Mouse (Mus musculus): ENCODE measurements at regions not wholly inside any gene's neighbourhood (a gene's known extent, or its start where the extent isn't known, plus 50 kb on each side); places are given as distances from the start of the nearest gene placed in this dataset.
"Not testable (repeated sequence)": the region's sequence is repeated elsewhere in the genome, so short reads cannot be mapped to it uniquely, and the experiment has no call there.

DNA sequence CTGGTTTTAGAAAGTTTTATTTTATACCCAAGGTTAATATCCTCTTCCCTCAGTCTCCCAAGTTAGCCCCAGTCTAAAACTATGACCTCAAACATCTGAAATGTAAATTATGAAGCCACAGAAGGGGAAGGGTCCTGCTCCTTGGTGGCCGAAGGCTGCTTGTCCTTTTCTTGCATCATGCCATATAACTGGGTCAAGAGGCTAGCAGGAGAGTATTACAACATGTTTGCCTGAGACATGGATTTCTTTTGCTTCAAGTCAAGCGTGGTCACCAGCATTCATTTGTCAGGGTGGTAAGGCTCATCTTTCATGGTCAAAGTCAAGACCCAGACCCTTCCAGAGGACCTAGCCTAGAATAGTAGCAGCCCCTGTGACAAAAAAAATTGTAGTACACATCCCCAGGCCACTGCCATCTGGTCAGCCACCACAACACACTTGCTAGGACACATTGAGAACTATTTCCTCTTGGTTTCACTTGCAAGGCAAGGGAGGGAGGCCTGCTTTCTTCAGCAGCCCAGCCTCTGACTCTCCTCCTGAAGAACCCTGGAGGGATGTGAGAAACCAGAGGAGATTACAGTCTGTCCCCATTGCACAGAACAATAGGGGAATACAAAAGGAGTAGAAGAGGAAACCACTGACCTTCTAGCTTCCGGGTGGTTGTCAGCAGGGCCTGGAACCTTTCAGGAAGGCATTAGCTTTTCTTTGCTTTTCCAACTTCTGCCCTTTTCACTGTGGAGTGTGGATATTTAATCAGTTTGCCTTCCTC lies 85.3 kb downstream of the Rassf10 start:
- Histone ChIP-seq H3K4me2 (no peak overlapping the region), H3K27ac (no peak overlapping the region), H3K4me3 (replicated peaks) (no peak overlapping the region), H3K27me3 (no peaks in the 10 kb centered on the region), H3K9ac (replicated peaks) (no peak overlapping the region), H3K36me3 (no peaks in the 10 kb centered on the region), H3K4me1 (replicated peaks) (no peaks in the 10 kb centered on the region), H3K9me3 (no peaks in the 10 kb centered on the region)
- ATAC-seq (ENCODE audit: insufficient number of reproducible peaks, insufficient read depth, low FRiP score, low TSS enrichment, low read depth) = no peak
- 83% methylated on average over 3 of the region's 3 CpGs for WGBS

DNA sequence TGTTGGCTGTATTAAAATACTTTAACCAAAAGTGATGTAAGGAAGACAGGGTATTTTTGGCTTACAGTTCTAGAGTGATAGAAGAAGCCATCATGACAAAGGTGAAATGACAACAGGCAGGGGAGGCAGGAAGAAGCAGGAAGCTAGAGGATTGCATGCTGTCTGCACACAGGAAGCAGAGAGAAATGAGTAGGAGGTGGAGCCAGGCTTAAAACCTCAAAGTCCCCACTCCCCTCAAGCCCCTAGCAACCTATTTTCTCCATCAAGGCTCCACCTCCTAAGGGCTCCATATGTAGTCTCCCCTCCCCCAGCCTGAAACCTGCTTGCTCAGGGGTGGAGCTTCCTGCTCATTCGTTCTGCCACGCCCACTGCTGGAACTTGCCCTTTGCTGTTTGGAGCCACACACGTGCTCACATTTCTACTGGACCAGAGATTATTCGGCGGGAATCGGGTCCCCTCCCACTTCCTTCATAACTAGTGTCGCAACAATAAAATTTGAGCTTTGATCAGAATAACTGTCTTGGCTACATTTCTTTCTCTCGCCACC lies 91.9 kb downstream of the Rassf10 start:
- H3K9ac ChIP-seq (replicated peaks); H3K9me3 ChIP-seq; H3K27me3 ChIP-seq; H3K36me3 ChIP-seq; H3K4me2 ChIP-seq; H3K4me3 ChIP-seq (replicated peaks); H3K27ac ChIP-seq; ATAC-seq (ENCODE audit: insufficient number of reproducible peaks, insufficient read depth, low FRiP score, low TSS enrichment, low read depth); H3K4me1 ChIP-seq (replicated peaks): not testable (repeated sequence)
- 71% methylated on average over 8 of the region's 8 CpGs for WGBS

DNA sequence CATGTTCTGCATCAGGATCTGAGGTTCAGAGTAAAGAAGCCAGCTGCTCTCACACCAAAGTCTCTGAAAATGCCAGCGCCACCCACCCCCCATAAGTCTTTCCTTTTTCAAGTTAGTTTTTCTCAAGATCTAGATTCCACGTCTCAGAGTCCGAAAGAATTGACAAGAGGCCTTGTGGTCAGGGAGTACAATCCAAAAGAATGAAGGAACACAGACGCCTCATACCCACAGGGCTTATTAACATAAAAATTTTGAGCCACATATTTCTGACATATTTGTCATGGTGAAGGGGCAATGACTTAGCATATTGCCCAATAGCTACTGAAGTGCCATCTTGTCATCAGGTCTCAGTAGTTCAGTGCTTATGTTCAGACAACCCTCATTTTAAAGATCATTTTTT lies 92.6 kb downstream of the Rassf10 start:
- Histone ChIP-seq H3K4me2 (no peak overlapping the region), H3K4me1 (replicated peaks) (0 out of 2 replicates have a peak, but pooled peaks cover 7% of the 10 kb centered on the region), H3K9me3 (no peaks in the 10 kb centered on the region), H3K36me3 (no peaks in the 10 kb centered on the region), H3K27ac (no peak overlapping the region), H3K27me3 (no peaks in the 10 kb centered on the region), H3K9ac (replicated peaks) (no peak overlapping the region), H3K4me3 (replicated peaks) (no peak overlapping the region)
- 87% methylated on average over 4 of the region's 4 CpGs for WGBS
- ATAC-seq (ENCODE audit: insufficient number of reproducible peaks, insufficient read depth, low FRiP score, low TSS enrichment, low read depth) = no peak

DNA sequence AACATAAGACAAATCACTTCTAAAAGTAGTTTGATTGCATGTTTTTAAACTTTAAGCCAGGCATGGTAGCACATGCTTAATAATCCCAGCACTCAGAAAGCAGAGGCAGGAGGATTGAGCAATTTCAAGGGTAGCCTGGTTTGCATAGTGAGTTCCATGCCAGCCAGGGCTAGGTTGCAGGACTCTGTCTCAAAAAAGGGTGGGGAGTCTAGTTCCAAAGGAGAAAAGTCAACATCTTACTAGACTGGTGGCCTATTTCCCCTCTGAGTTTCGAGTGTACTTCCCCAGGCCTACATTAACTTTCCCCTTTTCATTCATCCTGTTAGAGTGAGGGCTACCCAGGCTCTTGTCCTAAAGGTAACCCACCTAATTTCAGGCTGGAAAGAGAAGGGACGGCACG lies 93.8 kb downstream of the Rassf10 start:
- Histone ChIP-seq H3K27ac (peak overlapping the region; percentile 56), H3K4me3 (replicated peaks) (no peak overlapping the region), H3K36me3 (no peaks in the 10 kb centered on the region), H3K27me3 (no peaks in the 10 kb centered on the region), H3K9ac (replicated peaks) (no peak overlapping the region), H3K9me3 (no peaks in the 10 kb centered on the region), H3K4me1 (replicated peaks) (0 out of 2 replicates have a peak, but pooled peaks cover 7% of the 10 kb centered on the region), H3K4me2 (no peak overlapping the region)
- ATAC-seq (ENCODE audit: insufficient number of reproducible peaks, insufficient read depth, low FRiP score, low TSS enrichment, low read depth) = no peak
- 84% methylated on average over 3 of the region's 3 CpGs for WGBS

DNA sequence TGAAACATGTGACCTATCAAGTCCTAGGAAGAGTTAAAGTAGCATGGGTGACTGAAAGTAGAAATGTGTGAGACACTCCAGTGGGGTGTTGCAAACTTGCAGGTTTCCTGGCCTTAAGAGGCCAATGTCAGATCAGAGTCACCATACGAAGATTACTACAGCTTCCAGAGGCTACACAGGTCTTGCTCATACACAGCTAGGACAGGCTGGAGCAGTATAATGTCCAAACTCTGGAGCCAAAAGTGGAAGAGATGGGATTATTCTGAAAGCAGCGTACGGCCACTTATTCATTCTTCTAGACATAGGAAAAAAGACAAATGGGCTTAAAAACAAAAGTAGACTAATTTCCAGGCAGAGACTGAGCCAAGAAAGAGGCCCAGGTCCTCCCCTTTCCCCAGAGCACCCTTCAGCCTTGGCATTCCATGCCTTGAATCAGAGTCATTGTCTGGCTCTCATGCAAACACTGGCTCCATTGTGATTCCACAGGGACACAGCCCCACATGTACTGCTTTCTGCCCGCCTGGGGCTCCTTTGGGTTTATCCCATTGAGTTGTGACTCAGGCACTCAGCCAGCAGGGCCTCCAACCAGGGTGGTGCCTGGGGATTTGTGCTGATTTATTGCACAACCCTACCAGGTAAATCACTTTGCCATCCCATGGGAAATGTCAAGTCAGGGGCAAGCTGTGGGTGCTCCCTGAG lies 94.5 kb downstream of the Rassf10 start:
- Histone ChIP-seq H3K27me3 (no peaks in the 10 kb centered on the region), H3K4me1 (replicated peaks) (0 out of 2 replicates have a peak, but pooled peaks cover 7% of the 10 kb centered on the region), H3K27ac (peak overlapping the region; percentile 56), H3K4me2 (no peak overlapping the region), H3K4me3 (replicated peaks) (no peak overlapping the region), H3K9ac (replicated peaks) (no peak overlapping the region), H3K36me3 (no peaks in the 10 kb centered on the region), H3K9me3 (no peaks in the 10 kb centered on the region)
- 74% methylated on average over 4 of the region's 4 CpGs for WGBS
- ATAC-seq (ENCODE audit: insufficient number of reproducible peaks, insufficient read depth, low FRiP score, low TSS enrichment, low read depth) = no peak

DNA sequence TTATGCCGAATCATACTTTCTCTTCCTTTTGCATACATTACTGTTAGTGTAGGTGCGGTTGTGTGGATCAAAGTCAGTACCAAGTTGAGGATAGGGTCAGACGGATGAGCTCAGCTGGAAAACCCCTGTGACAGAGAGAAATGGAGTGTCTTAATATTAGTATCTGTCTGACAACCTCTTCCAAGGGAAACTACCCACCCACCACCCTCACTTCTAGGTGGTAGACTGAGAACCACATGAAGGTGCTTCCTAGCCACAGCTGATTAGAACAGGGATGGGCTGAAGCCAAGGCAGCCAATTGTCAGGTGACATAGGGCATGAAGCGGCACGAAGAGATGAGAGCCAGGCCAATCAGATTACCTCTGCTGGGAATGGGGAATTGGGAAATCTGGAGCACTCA lies 95.7 kb downstream of the Rassf10 start:
- H3K4me3 ChIP-seq (replicated peaks) = no peak overlapping the region
- WGBS = 92% methylated on average over 5 of the region's 5 CpGs
- 0 out of 2 replicates have a peak, but pooled peaks cover 7% of the 10 kb centered on the region for H3K4me1 ChIP-seq (replicated peaks)
- no peak overlapping the region for H3K4me2 ChIP-seq
- no peak overlapping the region for H3K9ac ChIP-seq (replicated peaks)
- no peaks in the 10 kb centered on the region for H3K27me3 ChIP-seq
- no peaks in the 10 kb centered on the region for H3K36me3 ChIP-seq
- H3K9me3 ChIP-seq = no peaks in the 10 kb centered on the region
- ATAC-seq (ENCODE audit: insufficient number of reproducible peaks, insufficient read depth, low FRiP score, low TSS enrichment, low read depth) = no peak
- no peak overlapping the region for H3K27ac ChIP-seq

DNA sequence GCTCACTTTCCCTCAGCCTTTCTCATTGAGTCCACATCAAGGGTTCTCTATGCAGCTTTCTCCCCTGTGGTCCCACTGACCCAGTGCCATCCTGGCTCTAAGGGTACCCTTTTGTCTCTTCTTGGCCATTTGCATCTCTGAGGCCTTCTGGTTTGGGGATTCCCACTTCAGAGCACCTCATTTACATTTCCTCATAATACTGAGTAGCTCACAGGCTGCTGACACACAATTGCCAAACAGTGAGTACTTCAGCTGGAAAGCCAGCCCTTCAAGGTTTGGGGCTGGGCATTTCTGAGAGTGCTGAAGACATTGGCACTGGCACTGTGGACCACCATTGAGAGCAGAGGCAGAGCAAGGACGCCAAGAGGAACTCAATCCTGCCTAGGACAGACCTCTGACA lies 99.2 kb downstream of the Rassf10 start:
- Histone ChIP-seq H3K4me3 (replicated peaks) (no peak overlapping the region), H3K9ac (replicated peaks) (no peak overlapping the region), H3K9me3 (no peaks in the 10 kb centered on the region), H3K36me3 (no peaks in the 10 kb centered on the region), H3K27ac (no peak overlapping the region), H3K27me3 (no peaks in the 10 kb centered on the region), H3K4me2 (no peak overlapping the region), H3K4me1 (replicated peaks) (0 out of 2 replicates have a peak, but pooled peaks cover 7% of the 10 kb centered on the region)
- ATAC-seq (ENCODE audit: insufficient number of reproducible peaks, insufficient read depth, low FRiP score, low TSS enrichment, low read depth) = no peak
- WGBS = 51% methylated on average over 1 of the region's 1 CpGs

DNA sequence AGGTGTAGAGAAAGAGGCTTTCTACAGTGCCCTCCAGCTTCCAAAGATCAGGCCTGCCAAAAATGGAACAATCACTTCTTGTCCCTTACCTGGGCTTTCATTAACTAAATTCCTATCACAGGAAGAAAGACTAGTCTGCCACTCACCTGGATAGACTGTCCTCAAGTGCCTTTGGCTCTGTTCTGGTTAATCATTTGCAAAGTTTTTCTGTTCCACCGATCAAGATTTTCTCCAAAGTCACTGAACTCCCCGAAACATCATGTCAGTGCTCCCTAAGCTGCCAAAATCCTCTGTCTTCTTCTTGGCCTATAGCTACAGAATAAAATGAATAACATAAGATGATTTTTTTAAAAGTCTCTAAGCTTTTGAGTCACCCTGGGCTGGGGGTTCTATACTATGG lies 102.7 kb downstream of the Rassf10 start:
- Histone ChIP-seq H3K4me1 (replicated peaks) (peaks cover 18% of the 10 kb centered on the region), H3K27ac (no peak overlapping the region), H3K4me2 (no peak overlapping the region), H3K9ac (replicated peaks) (no peak overlapping the region), H3K4me3 (replicated peaks) (no peak overlapping the region), H3K9me3 (no peaks in the 10 kb centered on the region), H3K27me3 (no peaks in the 10 kb centered on the region), H3K36me3 (no peaks in the 10 kb centered on the region)
- no peak for ATAC-seq (ENCODE audit: insufficient number of reproducible peaks, insufficient read depth, low FRiP score, low TSS enrichment, low read depth)
- 89% methylated on average over 2 of the region's 2 CpGs for WGBS

DNA sequence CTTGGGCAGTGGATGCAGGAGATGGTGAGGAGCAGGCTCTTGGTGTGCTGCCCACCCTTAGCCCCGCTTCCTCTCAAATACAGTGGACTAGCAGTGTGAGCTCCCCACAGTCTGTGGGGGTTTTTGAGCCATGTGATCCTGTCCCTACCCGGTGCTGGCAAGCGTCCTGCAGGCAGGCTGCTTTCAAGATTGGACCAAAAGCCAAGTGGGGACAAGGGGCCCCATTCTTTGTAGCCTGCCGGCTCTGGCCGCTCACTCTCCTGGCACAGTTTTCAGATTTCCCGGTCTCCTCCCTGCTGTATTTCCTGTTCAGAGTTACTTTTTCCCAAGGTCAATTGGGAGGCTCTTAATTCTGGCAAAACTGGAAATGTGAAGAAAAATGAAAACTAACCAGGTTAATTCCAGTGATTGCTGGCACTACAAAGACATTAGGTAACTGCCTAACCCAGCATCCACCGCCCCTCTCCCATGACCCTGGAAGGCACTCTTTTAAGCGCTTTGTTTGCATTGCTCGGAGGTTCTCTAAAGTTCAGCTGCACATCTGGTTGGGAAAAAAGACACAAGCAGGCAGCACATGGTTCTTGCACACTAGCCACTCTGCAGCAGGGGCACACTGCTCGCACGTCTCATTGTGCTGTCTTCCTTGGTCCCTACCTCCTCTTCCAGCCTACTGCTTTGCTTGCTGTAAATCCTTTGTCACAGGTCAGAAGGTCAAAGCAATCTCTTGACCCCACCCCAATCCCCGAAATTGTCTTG lies 105.6 kb downstream of the Rassf10 start:
- Histone ChIP-seq H3K36me3 (no peaks in the 10 kb centered on the region), H3K27ac (peak overlapping the region; percentile 41; the same call in 1 of the 2 replicates), H3K9me3 (no peaks in the 10 kb centered on the region), H3K4me1 (replicated peaks) (peaks cover 18% of the 10 kb centered on the region), H3K27me3 (no peaks in the 10 kb centered on the region), H3K9ac (replicated peaks) (no peak overlapping the region), H3K4me2 (no peak overlapping the region), H3K4me3 (replicated peaks) (no peak overlapping the region)
- ATAC-seq (ENCODE audit: insufficient number of reproducible peaks, insufficient read depth, low FRiP score, low TSS enrichment, low read depth) = 0 out of 2 replicates have a peak, but pooled peaks have one; percentile 37
- WGBS = 39% methylated on average over 12 of the region's 12 CpGs

DNA sequence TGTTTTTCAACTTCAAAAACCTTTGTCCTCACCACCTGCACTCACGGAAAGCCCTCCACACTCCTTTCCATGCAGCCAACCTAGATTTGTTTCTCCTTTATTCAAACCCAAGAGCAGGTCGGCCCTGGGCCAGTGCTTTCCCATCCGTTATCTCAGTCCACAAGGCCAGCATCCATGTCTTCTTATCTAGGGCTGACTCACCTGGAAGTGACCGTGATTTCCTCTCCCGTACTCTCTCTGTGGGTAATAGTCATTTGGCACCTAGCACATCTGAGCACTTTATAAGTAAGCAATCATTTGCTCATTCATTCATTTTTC lies 106.2 kb downstream of the Rassf10 start:
- no peak overlapping the region for H3K4me2 ChIP-seq
- H3K9me3 ChIP-seq = no peaks in the 10 kb centered on the region
- WGBS = 65% methylated on average over 5 of the region's 5 CpGs
- H3K27me3 ChIP-seq = no peaks in the 10 kb centered on the region
- H3K4me1 ChIP-seq (replicated peaks) = peaks cover 18% of the 10 kb centered on the region
- no peak overlapping the region; the same call in 1 of the 2 replicates for H3K27ac ChIP-seq
- H3K4me3 ChIP-seq (replicated peaks) = no peak overlapping the region
- H3K36me3 ChIP-seq = no peaks in the 10 kb centered on the region
- no peak overlapping the region for H3K9ac ChIP-seq (replicated peaks)
- ATAC-seq (ENCODE audit: insufficient number of reproducible peaks, insufficient read depth, low FRiP score, low TSS enrichment, low read depth) = no peak

DNA sequence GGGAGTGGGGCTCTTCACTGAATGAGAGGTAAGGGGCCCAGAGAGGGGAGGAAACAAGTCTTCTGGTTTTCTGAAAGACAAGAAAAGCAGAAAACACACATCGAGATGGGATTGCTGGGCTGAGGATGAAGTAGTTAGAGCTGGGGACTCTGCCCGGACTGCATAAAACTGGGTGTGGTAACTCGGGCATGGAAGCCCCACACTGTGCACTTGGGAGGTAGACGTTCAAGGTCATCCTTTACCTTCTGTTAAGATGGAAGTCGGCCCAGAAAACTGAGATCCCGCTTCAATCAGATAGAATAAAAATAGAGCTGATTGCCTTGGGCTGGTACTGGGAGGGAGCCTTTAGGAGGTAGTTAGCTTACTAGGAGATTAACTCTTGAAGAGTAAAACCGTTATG lies 107.2 kb downstream of the Rassf10 start:
- no peak for ATAC-seq (ENCODE audit: insufficient number of reproducible peaks, insufficient read depth, low FRiP score, low TSS enrichment, low read depth)
- Histone ChIP-seq H3K4me1 (replicated peaks) (peaks cover 18% of the 10 kb centered on the region), H3K4me2 (no peak overlapping the region), H3K9ac (replicated peaks) (no peak overlapping the region), H3K4me3 (replicated peaks) (no peak overlapping the region), H3K27me3 (no peaks in the 10 kb centered on the region), H3K9me3 (no peaks in the 10 kb centered on the region), H3K27ac (no peak overlapping the region), H3K36me3 (no peaks in the 10 kb centered on the region)
- 80% methylated on average over 7 of the region's 7 CpGs for WGBS

Measured in limb, embryonic 12.5 days (tissue).